31 mouse cellular contexts compared by ENCODE assay signal in the genomic region with DNA sequence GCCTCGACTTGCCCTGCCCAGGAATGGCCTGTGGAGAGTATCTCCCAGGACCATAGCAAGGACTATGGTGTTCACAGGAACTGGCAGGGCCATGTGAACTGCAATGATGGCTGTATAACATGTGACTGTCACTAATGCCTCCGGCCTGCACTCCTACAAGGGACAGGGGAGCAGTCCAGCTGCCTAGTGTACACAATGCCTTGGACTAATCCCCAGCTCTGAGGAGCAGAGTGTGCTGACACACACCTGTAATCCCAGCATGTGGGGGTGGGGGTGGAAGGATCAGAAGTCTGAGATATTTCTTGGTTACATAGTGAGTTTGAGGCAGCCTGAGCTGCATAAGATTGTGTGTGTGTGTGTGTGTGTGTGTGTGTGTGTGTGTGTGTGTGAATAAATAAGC. TPM values are rescaled to one million over a fixed set of nuclear protein-coding genes. Genes with fewer than 3 reads are reported as not detected.
DNase-seq lines count a peak whose midpoint lies in the region; ATAC-seq and TF ChIP-seq lines count a peak whose summit lies in the region.
"Had no signal": no experiment of that assay in that cellular context is flagged by ENCODE, and none has a peak within 500 bp of the region (broad histone marks: within the 10 kb centered on the region; RNA-seq: fewer than 3 reads in every experiment).

No protein-coding gene starts in this region.

- intact Hi-C loops in heart, postnatal 36 days (cut with DNase I): no loop called here

- 77% methylated on average over 2 of the region's 2 CpGs for WGBS in hindbrain, postnatal 0 days
- 74% methylated on average over 2 of the region's 2 CpGs for WGBS in hindbrain, embryonic 14.5 days
- 78% methylated on average over 2 of the region's 2 CpGs for WGBS in neural tube, embryonic 14.5 days
- 69% methylated on average over 2 of the region's 2 CpGs for WGBS in neural tube, embryonic 15.5 days
- 13% methylated on average over 2 of the region's 2 CpGs for WGBS in small intestine, adult 2 months

- no peak overlapping the region for H3K4me3 ChIP-seq in hindbrain, postnatal 0 days (ENCODE audit: low read length)
- no peak overlapping the region for H3K4me3 ChIP-seq in hindbrain, embryonic 14.5 days (replicated peaks; ENCODE audit: low read length)
- H3K4me3 ChIP-seq in neural tube, embryonic 14.5 days (ENCODE audit: low read depth, low read length): no peak overlapping the region
- no peak overlapping the region for H3K4me3 ChIP-seq in neural tube, embryonic 15.5 days (replicated peaks)
- no peak overlapping the region for H3K4me3 ChIP-seq in small intestine, adult 2 months (ENCODE audit: low read depth, low read length)
- H3K4me3 ChIP-seq: embryonic facial prominence, embryonic 12.5 days; forebrain, embryonic 15.5 days; heart, embryonic 12.5 days; hindbrain, embryonic 13.5 days; left cerebral cortex, adult 2 months; liver, embryonic 15.5 days; midbrain, embryonic 13.5 days; neural tube, embryonic 12.5 days had no signal

- H3K4me1 ChIP-seq in hindbrain, postnatal 0 days (ENCODE audit: insufficient read depth, low read length): no peaks in the 10 kb centered on the region
- no peaks in the 10 kb centered on the region for H3K4me1 ChIP-seq in hindbrain, embryonic 14.5 days (replicated peaks; ENCODE audit: control insufficient read depth, insufficient read depth, low read length)
- H3K4me1 ChIP-seq in neural tube, embryonic 14.5 days (ENCODE audit: control insufficient read depth, insufficient read depth, low read length): no peaks in the 10 kb centered on the region
- H3K4me1 ChIP-seq in neural tube, embryonic 15.5 days: no peaks in the 10 kb centered on the region
- peaks cover 68% of the 10 kb centered on the region for H3K4me1 ChIP-seq in small intestine, adult 2 months (ENCODE audit: control insufficient read depth, insufficient read depth, insufficient read length, low read length)
- H3K4me1 ChIP-seq: embryonic facial prominence, embryonic 12.5 days; forebrain, embryonic 15.5 days; hindbrain, embryonic 13.5 days; liver, embryonic 15.5 days; neural tube, embryonic 12.5 days had no signal

- DNase-seq in hindbrain, postnatal 0 days (ENCODE audit: low spot score): no peak
- no peak for DNase-seq in hindbrain, embryonic 14.5 days (ENCODE audit: low spot score)
- DNase-seq in gonadal fat pad, adult 2 months (ENCODE audit: low read depth): peak; percentile 74
- DNase-seq in urinary bladder, postnatal 4 days (ENCODE audit: low spot score in 2 of 2): no peak
- no peak for DNase-seq in heart, postnatal 36 days
- DNase-seq: adrenal gland, adult 8-10 months; B cell, adult 2 months; cerebellum, adult 18-20 months; cerebellum, postnatal 14 days; gastrocnemius, postnatal 10 days; heart, adult 11 months; heart, postnatal 10 days; kidney, postnatal 10 days; right cerebral cortex, postnatal 14 days; spleen, adult 18-20 months; thymus, adult 18-20 months had no signal

- TF ChIP-seq POLR2A in small intestine, adult 2 months (IDR thresholded peaks at IDR 0.05; ENCODE audit: low read depth, low read length): no peak

- H3K4me2 ChIP-seq in hindbrain, postnatal 0 days (ENCODE audit: low read depth, low read length): no peak overlapping the region
- no peak overlapping the region for H3K4me2 ChIP-seq in hindbrain, embryonic 14.5 days (replicated peaks)
- no peak overlapping the region for H3K4me2 ChIP-seq in neural tube, embryonic 14.5 days (ENCODE audit: low read depth, low read length)
- no peak overlapping the region for H3K4me2 ChIP-seq in neural tube, embryonic 15.5 days
- H3K4me2 ChIP-seq: embryonic facial prominence, embryonic 12.5 days; forebrain, embryonic 15.5 days; heart, embryonic 12.5 days; hindbrain, embryonic 13.5 days; liver, embryonic 15.5 days; midbrain, embryonic 13.5 days; neural tube, embryonic 12.5 days had no signal

- no peaks in the 10 kb centered on the region for H3K9me3 ChIP-seq in hindbrain, postnatal 0 days (ENCODE audit: low read length)
- H3K9me3 ChIP-seq in hindbrain, embryonic 14.5 days (ENCODE audit: control insufficient read depth, low read length): no peaks in the 10 kb centered on the region
- no peaks in the 10 kb centered on the region for H3K9me3 ChIP-seq in neural tube, embryonic 14.5 days (ENCODE audit: control insufficient read depth, low read length)
- no peaks in the 10 kb centered on the region for H3K9me3 ChIP-seq in neural tube, embryonic 15.5 days (replicated peaks)
- H3K9me3 ChIP-seq: embryonic facial prominence, embryonic 12.5 days; forebrain, embryonic 15.5 days; heart, embryonic 12.5 days; hindbrain, embryonic 13.5 days; liver, embryonic 15.5 days; midbrain, embryonic 13.5 days; neural tube, embryonic 12.5 days had no signal

- H3K27me3 ChIP-seq in hindbrain, postnatal 0 days (ENCODE audit: insufficient read depth, low read length): no peaks in the 10 kb centered on the region
- no peaks in the 10 kb centered on the region for H3K27me3 ChIP-seq in hindbrain, embryonic 14.5 days (ENCODE audit: control insufficient read depth, insufficient read depth, low read length)
- H3K27me3 ChIP-seq in neural tube, embryonic 14.5 days (ENCODE audit: control insufficient read depth, insufficient read depth, low read length): no peaks in the 10 kb centered on the region
- no peaks in the 10 kb centered on the region for H3K27me3 ChIP-seq in neural tube, embryonic 15.5 days (replicated peaks)
- H3K27me3 ChIP-seq in small intestine, adult 2 months (ENCODE audit: control insufficient read depth, insufficient read depth, low read length): no peaks in the 10 kb centered on the region
- H3K27me3 ChIP-seq: embryonic facial prominence, embryonic 12.5 days; forebrain, embryonic 15.5 days; heart, embryonic 12.5 days; hindbrain, embryonic 13.5 days; liver, embryonic 15.5 days; midbrain, embryonic 13.5 days; neural tube, embryonic 12.5 days had no signal

- peaks cover 7% of the 10 kb centered on the region for H3K36me3 ChIP-seq in hindbrain, postnatal 0 days (ENCODE audit: insufficient read depth, low read length)
- peaks cover 3% of the 10 kb centered on the region for H3K36me3 ChIP-seq in hindbrain, embryonic 14.5 days (replicated peaks; ENCODE audit: control insufficient read depth, insufficient read depth)
- 0 out of 2 replicates have a peak, but pooled peaks cover 5% of the 10 kb centered on the region for H3K36me3 ChIP-seq in neural tube, embryonic 14.5 days (ENCODE audit: control insufficient read depth, insufficient read depth, low read length)
- no peaks in the 10 kb centered on the region; the same call in 1 of the 2 replicates for H3K36me3 ChIP-seq in neural tube, embryonic 15.5 days
- peaks cover 21% of the 10 kb centered on the region for H3K36me3 ChIP-seq in small intestine, adult 2 months (ENCODE audit: control insufficient read depth, insufficient read depth, low read length)
- H3K36me3 ChIP-seq: forebrain, embryonic 15.5 days; liver, embryonic 15.5 days had no signal

- H3K9ac ChIP-seq in hindbrain, postnatal 0 days (replicated peaks; ENCODE audit: low read length): no peak overlapping the region
- H3K9ac ChIP-seq in hindbrain, embryonic 14.5 days: no peak overlapping the region
- H3K9ac ChIP-seq in neural tube, embryonic 14.5 days (replicated peaks; ENCODE audit: low read depth, low read length): no peak overlapping the region
- no peak overlapping the region for H3K9ac ChIP-seq in neural tube, embryonic 15.5 days (replicated peaks)
- H3K9ac ChIP-seq: embryonic facial prominence, embryonic 12.5 days; forebrain, embryonic 15.5 days; heart, embryonic 12.5 days; hindbrain, embryonic 13.5 days; liver, embryonic 15.5 days; midbrain, embryonic 13.5 days; neural tube, embryonic 12.5 days had no signal

- peak overlapping the region; percentile 32; the same call in 1 of the 2 replicates for H3K27ac ChIP-seq in hindbrain, postnatal 0 days
- no peak overlapping the region for H3K27ac ChIP-seq in hindbrain, embryonic 14.5 days
- no peak overlapping the region for H3K27ac ChIP-seq in neural tube, embryonic 14.5 days (ENCODE audit: low read depth, low read length)
- H3K27ac ChIP-seq in neural tube, embryonic 15.5 days (replicated peaks): no peak overlapping the region
- H3K27ac ChIP-seq in small intestine, adult 2 months (ENCODE audit: insufficient read depth, low read depth, low read length): peak overlapping the region; percentile 74
- H3K27ac ChIP-seq: embryonic facial prominence, embryonic 12.5 days; forebrain, embryonic 15.5 days; hindbrain, embryonic 13.5 days; left cerebral cortex, adult 2 months; liver, embryonic 15.5 days; macrophage; midbrain, embryonic 13.5 days; neural tube, embryonic 12.5 days had no signal

- TF ChIP-seq CTCF in hindbrain, postnatal 0 days (IDR thresholded peaks at IDR 0.05; ENCODE audit: low read depth): no peak
- no peak for TF ChIP-seq CTCF in small intestine, adult 2 months (IDR thresholded peaks at IDR 0.05; ENCODE audit: extremely low read depth, insufficient read length, insufficient replicate concordance, low read depth, low read length)

- no peak; the same call in 1 of the 2 replicates for ATAC-seq in hindbrain, postnatal 0 days
- no peak for ATAC-seq in hindbrain, embryonic 14.5 days (ENCODE audit: low FRiP score)
- ATAC-seq in neural tube, embryonic 14.5 days (ENCODE audit: low read depth): peak; percentile 18; the same call in 1 of the 2 replicates
- ATAC-seq in neural tube, embryonic 15.5 days (ENCODE audit: low FRiP score): no peak
- ATAC-seq: activated CD4-positive, CD25-positive, alpha-beta regulatory T cell, adult 4 months; forebrain, embryonic 15.5 days; midbrain, embryonic 13.5 days had no signal

RNA-seq across cellular contexts. Expression of gene Degs2, which starts 8.5 kb away (rescaled TPM):
- 0.10 and 0.47 TPM in 2 replicates for total RNA-seq in hindbrain, postnatal 0 days (2014; rRNA removed)
- polyA plus RNA-seq in hindbrain, postnatal 0 days (2015; fragmentation: Nextera tagmentation; extraction: Ambion mirVana): 0.73 and 1.4 TPM in 2 replicates
- polyA plus RNA-seq in hindbrain, embryonic 14.5 days (2014; fragmentation: Nextera tagmentation; extraction: Ambion mirVana): 1.2 and 2.1 TPM in 2 replicates
- 3.0 and 3.4 TPM in 2 replicates for polyA plus RNA-seq in neural tube, embryonic 14.5 days (2014; fragmentation: Nextera tagmentation; extraction: Ambion mirVana)
- 2.4 and 8.7 TPM in 2 replicates for polyA plus RNA-seq in neural tube, embryonic 15.5 days (2015; fragmentation: Nextera tagmentation; extraction: Ambion mirVana)
- polyA plus RNA-seq in gonadal fat pad, adult 2 months (2012; rRNA removed): 10.8 and 19.7 TPM in 2 replicates
- polyA plus RNA-seq in small intestine, adult 2 months (2012; rRNA removed): 211 and 406 TPM in 2 replicates
- total RNA-seq in heart, postnatal 36 days (2021): under 1 TPM; 0.27 to 0.92 TPM
- total RNA-seq: adrenal gland, adult 8-10 months; CH12.LX; MEL had no signal
- polyA plus RNA-seq: macrophage had no signal

Comparison
In these comparisons a context has a peak if more than half of its experiments do, and no peak if none do; other contexts are left out.
1. H3K27ac ChIP-seq: peak in hindbrain, postnatal 0 days (single experiment) and small intestine, adult 2 months (single experiment); none in hindbrain, embryonic 14.5 days (single experiment), neural tube, embryonic 14.5 days (single experiment) and neural tube, embryonic 15.5 days (single experiment).
2. RNA of gene Degs2, which starts 8.5 kb away (polyA plus RNA-seq): 211 to 406 TPM in small intestine, adult 2 months; 10.8 to 19.7 TPM in gonadal fat pad, adult 2 months, 3.0 to 3.4 TPM in neural tube, embryonic 14.5 days, 2.4 to 8.7 TPM in neural tube, embryonic 15.5 days, 1.2 to 2.1 TPM in hindbrain, embryonic 14.5 days and 0.73 to 1.4 TPM in hindbrain, postnatal 0 days; every median in the first group is over 10 times any median in the second.